Mouse (Mus musculus): Measurements from ENCODE around the gene Kcnj2. TPM values are rescaled to one million over a fixed set of nuclear protein-coding genes. Genes with fewer than 3 reads are reported as not detected.

Gene Kcnj2
- total and polyA plus RNA-seq, 2 experiments from 2014 or later: 7.1 to 24.2 TPM

GRCm38 (mm10) chr11:111060216-111060615 lies 5.7 kb upstream of the Kcnj2 start:
- Histone ChIP-seq H3K27me3 (ENCODE audit: control insufficient read depth, insufficient read depth, low read length) (no peaks in the 10 kb centered on the region), H3K27ac (ENCODE audit: low read depth) (no peak overlapping the region), H3K9me3 (replicated peaks; ENCODE audit: control insufficient read depth, low read length) (no peaks in the 10 kb centered on the region), H3K4me1 (ENCODE audit: control insufficient read depth, insufficient read depth) (no peaks in the 10 kb centered on the region), H3K9ac (replicated peaks; ENCODE audit: low read depth, low read length) (no peak overlapping the region), H3K4me2 (ENCODE audit: low read depth, low read length) (no peak overlapping the region), H3K4me3 (ENCODE audit: low read depth, low read length) (no peak overlapping the region), H3K36me3 (replicated peaks; ENCODE audit: control insufficient read depth, insufficient read depth, low read length) (no peaks in the 10 kb centered on the region)
- WGBS: 40% methylated on average over 5 of the region's 5 CpGs
- DNase-seq (ENCODE audit: low spot score) (no peak), ATAC-seq (ENCODE audit: insufficient read depth, low read depth) (no peak)
- TF ChIP-seq CTCF (IDR thresholded peaks at IDR 0.05; ENCODE audit: low read depth): no peak
- no peak for TF ChIP-seq EP300 (IDR thresholded peaks at IDR 0.05; ENCODE audit: low read depth)

- Histone ChIP-seq H3K9me3 (replicated peaks; ENCODE audit: control insufficient read depth, low read length) (no peaks in the 10 kb centered on the region), H3K4me1 (ENCODE audit: control insufficient read depth, insufficient read depth) (peaks cover 14% of the 10 kb centered on the region), H3K4me3 (ENCODE audit: low read depth, low read length) (peak overlapping the region; percentile 66), H3K36me3 (replicated peaks; ENCODE audit: control insufficient read depth, insufficient read depth, low read length) (no peaks in the 10 kb centered on the region), H3K4me2 (ENCODE audit: low read depth, low read length) (peak overlapping the region; percentile 83), H3K27ac (ENCODE audit: low read depth) (peak overlapping the region; percentile 84), H3K27me3 (ENCODE audit: control insufficient read depth, insufficient read depth, low read length) (no peaks in the 10 kb centered on the region), H3K9ac (replicated peaks; ENCODE audit: low read depth, low read length) (peak overlapping the region; percentile 53)
- TF ChIP-seq EP300 (IDR thresholded peaks at IDR 0.05; ENCODE audit: low read depth) (no peak), CTCF (IDR thresholded peaks at IDR 0.05; ENCODE audit: low read depth) (peak; percentile 75)
- WGBS: under 1% methylated on average over 25 of the region's 25 CpGs
- DNase-seq (ENCODE audit: low spot score): peak; percentile 83
- no peak for ATAC-seq (ENCODE audit: insufficient read depth, low read depth)
These were observed 1.0 kb upstream of the Kcnj2 start for GRCm38 (mm10) chr11:111064751-111065527.

- DNase-seq (ENCODE audit: low spot score) (peak; percentile 57), ATAC-seq (ENCODE audit: insufficient read depth, low read depth) (peak; percentile 46; the same call in 1 of the 2 replicates)
- under 1% methylated on average over 9 of the region's 9 CpGs for WGBS
- no peaks in the 10 kb centered on the region for H3K36me3 ChIP-seq (replicated peaks; ENCODE audit: control insufficient read depth, insufficient read depth, low read length)
- H3K27ac ChIP-seq (ENCODE audit: low read depth): peak overlapping the region; percentile 84
- peak overlapping the region; percentile 73 for H3K9ac ChIP-seq (replicated peaks; ENCODE audit: low read depth, low read length)
- peak overlapping the region; percentile 83 for H3K4me2 ChIP-seq (ENCODE audit: low read depth, low read length)
- H3K4me3 ChIP-seq (ENCODE audit: low read depth, low read length): peak overlapping the region; percentile 66
- no peaks in the 10 kb centered on the region for H3K27me3 ChIP-seq (ENCODE audit: control insufficient read depth, insufficient read depth, low read length)
- H3K9me3 ChIP-seq (replicated peaks; ENCODE audit: control insufficient read depth, low read length): no peaks in the 10 kb centered on the region
- no peak for TF ChIP-seq EP300 (IDR thresholded peaks at IDR 0.05; ENCODE audit: low read depth)
- no peak for TF ChIP-seq CTCF (IDR thresholded peaks at IDR 0.05; ENCODE audit: low read depth)
- H3K4me1 ChIP-seq (ENCODE audit: control insufficient read depth, insufficient read depth): peaks cover 16% of the 10 kb centered on the region
These were observed 331 bp downstream of the Kcnj2 start for GRCm38 (mm10) chr11:111066299-111066691.

DNA sequence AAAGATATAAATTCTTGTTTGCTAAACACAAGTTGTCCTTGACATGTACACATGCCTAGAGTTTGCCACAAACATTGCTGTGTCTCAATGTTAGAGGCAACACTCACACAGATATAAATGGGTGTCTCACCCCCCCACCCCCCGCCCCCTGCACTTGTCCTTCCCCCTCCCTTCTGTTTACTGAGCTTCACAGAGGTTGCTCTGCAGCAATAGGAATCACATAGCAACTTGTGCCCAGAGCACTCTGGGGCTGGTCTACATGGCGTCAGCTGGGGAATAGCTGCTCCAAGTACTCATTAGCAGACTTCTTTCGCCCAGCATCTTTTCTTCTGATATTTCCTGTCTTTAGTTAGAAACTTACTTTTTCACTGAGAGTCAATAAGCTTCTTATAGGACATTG lies 1.8 kb downstream of the Kcnj2 start:
- Histone ChIP-seq H3K27ac (ENCODE audit: low read depth) (peak overlapping the region; percentile 84), H3K9me3 (replicated peaks; ENCODE audit: control insufficient read depth, low read length) (no peaks in the 10 kb centered on the region), H3K27me3 (ENCODE audit: control insufficient read depth, insufficient read depth, low read length) (no peaks in the 10 kb centered on the region), H3K9ac (replicated peaks; ENCODE audit: low read depth, low read length) (peak overlapping the region; percentile 73), H3K4me3 (ENCODE audit: low read depth, low read length) (peak overlapping the region; percentile 66), H3K4me1 (ENCODE audit: control insufficient read depth, insufficient read depth) (peaks cover 16% of the 10 kb centered on the region), H3K4me2 (ENCODE audit: low read depth, low read length) (peak overlapping the region; percentile 83), H3K36me3 (replicated peaks; ENCODE audit: control insufficient read depth, insufficient read depth, low read length) (peaks cover 14% of the 10 kb centered on the region)
- no peak for ATAC-seq (ENCODE audit: insufficient read depth, low read depth)
- TF ChIP-seq EP300 (IDR thresholded peaks at IDR 0.05; ENCODE audit: low read depth) (no peak), CTCF (IDR thresholded peaks at IDR 0.05; ENCODE audit: low read depth) (no peak)
- 28% methylated on average over 3 of the region's 3 CpGs for WGBS
- DNase-seq (ENCODE audit: low spot score): peak; percentile 59

- peaks cover 26% of the 10 kb centered on the region for H3K36me3 ChIP-seq (replicated peaks; ENCODE audit: control insufficient read depth, insufficient read depth, low read length)
- H3K9me3 ChIP-seq (replicated peaks; ENCODE audit: control insufficient read depth, low read length): no peaks in the 10 kb centered on the region
- H3K9ac ChIP-seq (replicated peaks; ENCODE audit: low read depth, low read length): no peak overlapping the region
- DNase-seq (ENCODE audit: low spot score) (peak; percentile 33), ATAC-seq (ENCODE audit: insufficient read depth, low read depth) (no peak)
- H3K4me1 ChIP-seq (ENCODE audit: control insufficient read depth, insufficient read depth): peaks cover 21% of the 10 kb centered on the region
- TF ChIP-seq CTCF (IDR thresholded peaks at IDR 0.05; ENCODE audit: low read depth): no peak
- no peak for TF ChIP-seq EP300 (IDR thresholded peaks at IDR 0.05; ENCODE audit: low read depth)
- no peak overlapping the region for H3K4me3 ChIP-seq (ENCODE audit: low read depth, low read length)
- H3K27me3 ChIP-seq (ENCODE audit: control insufficient read depth, insufficient read depth, low read length): no peaks in the 10 kb centered on the region
- peak overlapping the region; percentile 83; the same call in 1 of the 2 replicates for H3K4me2 ChIP-seq (ENCODE audit: low read depth, low read length)
- peak overlapping the region; percentile 36; the same call in 1 of the 2 replicates for H3K27ac ChIP-seq (ENCODE audit: low read depth)
These were observed 4.5 kb downstream of the Kcnj2 start for GRCm38 (mm10) chr11:111070460-111070859.
